Mouse (Mus musculus) G1E-ER4 (cell line): ENCODE measurements around the gene Meis1. TPM values are rescaled to one million over a fixed set of nuclear protein-coding genes. Genes with fewer than 3 reads are reported as not detected.
A peak's percentile ranks its signal among the peaks of the same experiment; 100 is the strongest.

Source experiments
- GATA1 ChIP-seq: IDR thresholded peaks from one replicate; pipeline ENCODE4 v1.8.0; 2012; ENCODE audit warnings: low read length, inconsistent platforms
- polyA plus RNA-seq: library from polyadenylated mRNA; stranded (reverse); fragments of >175 nt; gene quantifications from 2 replicates; pipeline ENCODE4 v1.2.3, GENCODE M21; 2012

The Meis1 gene
- polyA plus RNA-seq, 1 experiment: 4.1 TPM

DNA sequence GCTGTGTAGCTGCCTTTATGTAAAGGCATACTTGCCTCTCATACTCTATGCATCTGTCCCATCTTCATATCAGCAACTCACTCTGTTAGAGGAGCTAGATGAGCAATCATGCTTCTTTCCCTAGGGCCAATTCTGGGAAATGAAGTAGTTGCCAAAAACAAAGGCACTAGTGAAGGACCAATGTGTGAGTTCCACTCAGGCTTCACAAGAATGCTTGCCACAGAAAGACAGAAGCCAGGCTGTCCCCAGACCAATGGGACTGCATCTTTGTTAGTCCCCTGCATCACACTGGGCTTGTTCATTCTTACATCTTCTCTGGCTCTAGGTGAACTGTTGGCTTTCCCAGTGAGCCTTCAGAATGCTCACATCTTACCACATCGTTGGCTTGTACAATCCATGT, 43.7 kb downstream of the Meis1 start:
- no peak for TF ChIP-seq GATA1

DNA sequence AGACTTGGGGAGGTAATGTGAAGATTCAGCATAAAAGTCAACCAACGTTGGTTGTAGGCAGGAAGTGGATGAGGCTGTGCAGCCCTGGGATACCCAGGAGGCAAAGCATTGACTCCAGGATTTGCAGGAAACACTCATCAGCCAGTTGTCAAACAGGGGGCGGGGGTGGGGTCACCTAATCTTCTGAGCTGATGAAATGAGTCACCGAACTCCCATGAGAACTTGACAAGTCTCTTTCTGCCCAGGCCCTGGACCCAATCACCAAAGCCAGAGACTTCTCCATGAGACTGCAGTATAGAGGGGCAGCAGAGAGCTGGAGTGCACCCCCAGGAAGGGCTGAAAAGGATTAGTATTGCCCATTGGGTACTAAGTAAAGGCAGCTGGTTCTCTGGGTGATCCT, 45.0 kb downstream of the Meis1 start:
- no peak for TF ChIP-seq GATA1

DNA sequence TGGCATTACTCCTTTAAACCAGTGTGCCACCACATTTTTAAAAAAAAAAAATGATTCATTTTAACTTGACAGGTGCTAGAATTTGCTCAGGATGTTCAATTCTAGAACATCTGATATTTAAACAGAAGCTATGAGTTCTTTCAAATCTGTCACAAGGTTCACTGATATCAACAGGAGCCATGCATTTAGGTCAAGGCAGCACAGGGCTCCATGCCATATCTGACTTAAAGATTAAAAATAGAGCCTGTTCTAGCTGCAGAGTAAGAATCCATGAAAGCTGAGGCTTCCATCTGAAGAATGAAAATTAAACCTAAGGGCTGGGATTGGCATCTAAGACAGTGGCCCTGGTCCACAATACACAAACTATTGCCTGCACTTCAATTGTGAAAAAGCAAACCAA, 45.8 kb downstream of the Meis1 start:
- TF ChIP-seq GATA1: no peak

DNA sequence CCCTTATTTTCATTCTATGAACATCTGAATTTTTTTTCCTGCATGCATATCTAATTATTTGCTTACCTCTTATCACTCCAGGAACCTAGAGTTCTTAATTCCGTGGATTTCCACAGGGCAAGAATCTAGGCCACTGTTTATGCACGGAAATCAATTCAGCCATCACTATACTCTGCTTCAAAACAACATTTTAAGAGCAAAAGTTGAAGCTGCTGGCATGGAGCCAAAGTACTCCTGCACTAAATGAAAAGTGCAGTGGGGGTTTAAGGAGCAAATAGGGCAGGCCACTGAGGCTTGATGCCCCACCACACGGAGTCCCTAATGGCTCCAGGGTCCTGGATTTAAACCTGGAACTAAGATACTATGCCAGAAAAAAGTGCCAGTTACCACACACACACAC, 47.2 kb downstream of the Meis1 start:
- TF ChIP-seq GATA1: no peak

DNA sequence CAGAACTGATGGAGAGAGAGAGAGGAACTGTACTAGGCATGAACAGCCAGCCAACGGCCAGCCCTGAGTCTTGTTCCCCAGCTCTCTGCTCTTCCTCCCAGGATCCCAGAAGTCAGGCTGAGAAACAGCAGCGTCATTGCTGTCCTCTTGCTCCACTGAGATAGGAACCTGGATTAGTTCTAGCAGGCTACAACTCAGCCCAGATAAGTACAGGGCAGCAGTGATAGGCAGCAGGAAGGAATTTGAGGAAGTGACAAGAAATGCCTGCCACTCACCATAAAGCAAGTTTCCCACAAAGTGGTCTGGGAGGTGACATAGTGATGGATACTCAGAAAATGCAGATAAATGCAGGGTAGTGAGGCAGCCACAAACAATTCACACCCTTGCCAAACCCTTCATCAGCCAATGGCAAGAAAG, 48.9 kb downstream of the Meis1 start:
- peak; percentile 97 for TF ChIP-seq GATA1

DNA sequence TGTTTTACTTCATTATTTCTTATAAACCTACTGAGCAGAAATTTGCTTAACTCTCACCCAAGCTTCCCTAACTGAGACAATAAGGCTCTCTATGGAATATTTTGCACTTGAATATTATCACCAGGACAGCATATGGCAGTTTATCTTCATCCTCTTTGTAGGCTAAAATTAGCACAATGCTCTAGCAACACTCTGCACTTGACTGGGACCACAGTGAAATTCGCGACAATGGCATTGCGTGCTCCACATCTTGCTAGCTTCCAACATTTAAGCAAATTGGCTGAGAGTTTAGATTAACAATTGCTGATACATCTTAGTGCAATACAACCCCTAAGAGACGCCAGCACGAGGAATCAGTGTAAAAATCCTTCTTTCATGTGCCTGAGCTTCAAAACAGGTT, 54.4 kb downstream of the Meis1 start:
- no peak for TF ChIP-seq GATA1

DNA sequence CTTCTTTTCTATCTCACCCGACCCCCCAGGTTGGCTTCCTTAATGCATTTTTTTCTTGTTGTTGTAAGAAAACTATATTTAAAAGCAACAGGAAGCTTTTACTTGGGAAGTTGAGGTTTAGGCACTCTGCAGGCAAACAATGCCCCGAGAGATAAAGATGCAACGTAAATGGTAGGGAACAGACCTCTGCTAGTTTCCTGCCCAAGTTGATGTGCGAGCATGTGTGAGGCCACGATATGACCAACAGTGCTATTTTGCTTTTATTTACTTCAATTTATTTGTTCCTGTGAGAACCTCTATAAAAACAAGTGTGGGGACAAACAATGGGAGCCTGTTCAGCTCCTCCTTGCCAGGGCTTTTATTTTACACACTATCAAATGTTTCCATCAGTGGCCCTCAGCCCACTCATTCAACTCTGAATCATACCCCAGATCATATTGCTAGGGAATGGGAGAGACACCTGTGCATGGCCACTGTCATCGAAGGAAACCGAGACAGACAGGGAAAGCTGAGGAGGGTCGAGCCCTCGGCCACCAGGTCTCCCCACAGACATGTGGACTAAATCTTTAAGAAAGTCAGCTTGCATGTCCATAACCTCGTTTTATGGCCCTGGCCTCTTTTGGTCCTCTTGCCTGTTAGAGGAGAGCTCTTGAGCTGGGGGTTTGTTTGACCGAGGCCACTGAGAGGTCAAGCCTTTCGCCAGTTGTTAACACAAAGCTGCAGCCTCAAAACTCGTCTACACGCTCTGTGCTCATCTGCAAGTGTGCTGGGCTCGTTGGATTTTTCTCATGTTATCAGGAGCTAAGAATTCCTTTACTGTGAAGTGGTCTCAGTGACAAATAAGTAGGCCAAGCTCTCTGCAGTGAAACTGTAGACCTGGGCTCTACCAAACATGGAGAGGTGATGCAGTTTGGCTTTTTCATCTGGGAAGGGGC, 55.3 kb downstream of the Meis1 start:
- no peak for TF ChIP-seq GATA1

DNA sequence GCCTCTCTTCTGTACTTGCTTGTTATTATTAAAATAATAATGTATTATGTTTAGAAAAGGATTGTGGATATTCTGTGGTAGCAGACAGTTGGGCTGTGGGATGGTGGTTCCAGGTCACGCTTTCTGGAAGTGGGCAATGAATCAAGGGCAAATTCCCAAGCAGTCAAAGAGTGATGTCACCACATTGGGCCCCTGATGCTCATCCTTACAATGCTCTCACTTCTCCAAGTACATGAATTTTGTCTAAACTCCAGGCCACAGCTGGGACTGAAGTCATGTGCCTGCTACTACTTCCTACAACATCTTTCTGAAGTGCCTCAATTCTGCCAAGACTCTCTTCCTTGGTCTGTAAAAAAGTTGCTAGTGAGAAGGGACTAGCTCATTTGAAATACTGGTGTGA, 59.3 kb downstream of the Meis1 start:
- TF ChIP-seq GATA1: no peak

DNA sequence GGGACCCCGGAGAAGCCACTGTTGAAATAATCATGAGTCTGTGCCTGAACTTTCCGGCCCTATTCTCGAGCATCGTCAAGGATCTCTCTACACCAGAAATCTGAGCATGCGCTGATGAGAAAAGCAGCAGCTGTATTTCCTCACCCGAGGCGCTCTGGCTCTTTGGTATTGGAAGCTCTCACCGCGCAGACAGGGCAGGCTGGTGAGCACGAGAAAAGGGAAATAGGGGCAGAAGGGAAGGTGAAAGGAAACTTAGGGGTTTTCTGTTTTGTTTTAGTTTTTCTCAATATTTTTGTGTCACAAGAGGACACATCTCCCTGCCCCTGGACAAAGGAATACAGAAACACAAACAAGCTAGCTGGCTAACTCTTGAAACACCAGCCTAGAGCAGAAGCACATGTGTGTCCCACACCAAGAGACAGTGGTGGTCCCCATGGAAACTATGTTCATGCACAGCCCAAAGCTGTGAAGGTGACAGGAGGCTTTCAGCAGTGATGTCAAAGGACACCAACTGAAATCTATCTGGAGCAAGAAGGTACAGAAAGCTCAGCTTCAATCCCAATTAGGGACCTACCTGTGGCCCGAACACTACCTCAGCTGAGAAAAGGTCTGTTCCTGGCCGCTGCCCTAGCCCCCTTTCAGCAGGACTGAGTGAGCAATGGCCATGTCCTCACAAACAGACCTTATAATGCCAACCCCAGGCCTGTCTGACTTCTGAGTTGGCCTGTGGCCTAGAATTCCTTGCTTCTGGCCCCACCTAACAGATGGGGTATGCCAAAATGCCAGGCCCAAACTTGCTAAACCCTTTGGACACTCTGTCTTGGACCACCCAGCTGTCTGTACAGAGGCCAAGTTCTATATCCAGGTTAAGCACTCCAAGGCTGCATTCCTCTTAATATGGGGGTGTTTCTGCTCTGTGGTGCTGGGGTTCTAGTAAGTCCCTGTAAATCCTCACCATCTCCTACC, 60.7 kb downstream of the Meis1 start:
- TF ChIP-seq GATA1: no peak

DNA sequence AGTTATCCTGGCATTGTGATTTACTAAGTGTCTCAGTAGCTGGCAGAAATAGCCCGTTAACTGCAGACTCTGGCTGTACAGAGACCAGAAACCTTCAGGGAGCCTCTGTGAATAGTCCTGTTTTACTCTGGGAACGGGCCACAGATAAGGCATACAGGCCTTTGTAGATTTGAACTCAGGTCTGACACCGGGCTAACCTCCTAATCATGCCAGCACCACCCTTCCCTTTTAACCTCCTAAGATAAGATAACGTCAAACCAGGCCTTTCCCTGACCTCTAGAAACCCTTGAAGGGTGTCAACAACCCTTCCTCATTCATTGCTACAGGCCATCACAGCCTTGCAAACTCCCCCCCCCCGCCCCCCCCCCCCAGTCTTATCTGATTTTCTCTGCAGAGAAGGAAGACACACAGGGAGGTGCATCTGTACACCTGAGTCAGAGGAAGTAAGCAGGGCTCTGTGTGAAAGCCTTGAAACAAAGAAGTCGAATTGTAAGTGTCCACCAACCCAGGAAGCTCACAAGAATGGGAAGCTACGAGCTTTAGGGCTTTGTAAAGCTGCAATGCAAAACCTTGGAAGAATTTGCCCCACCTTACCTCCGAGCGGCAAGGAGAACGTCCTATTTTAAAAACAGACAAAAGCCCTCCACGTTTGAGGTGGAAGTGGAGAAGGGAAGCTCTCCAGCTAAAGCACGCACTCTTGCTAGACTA, 61.5 kb downstream of the Meis1 start:
- TF ChIP-seq GATA1: peak; percentile 49

DNA sequence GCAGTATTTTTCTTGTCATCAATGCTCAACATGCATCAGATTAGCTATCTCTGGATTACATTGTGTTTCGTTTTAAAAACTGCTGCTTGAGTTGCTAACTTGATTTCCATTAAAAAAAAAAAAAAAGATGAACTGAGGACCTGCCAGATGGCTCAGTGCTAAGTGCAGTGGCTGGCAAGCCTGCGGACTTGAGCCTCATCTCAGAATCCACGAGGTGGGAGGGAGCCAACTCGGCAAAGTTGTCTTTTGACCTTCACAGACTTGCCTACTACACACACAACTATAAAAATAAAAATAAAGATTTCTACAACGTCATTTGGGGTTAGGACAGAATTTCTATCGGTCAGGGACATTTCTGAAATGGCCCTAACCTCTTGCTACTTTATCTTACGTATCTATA, 62.8 kb downstream of the Meis1 start:
- TF ChIP-seq GATA1: no peak

DNA sequence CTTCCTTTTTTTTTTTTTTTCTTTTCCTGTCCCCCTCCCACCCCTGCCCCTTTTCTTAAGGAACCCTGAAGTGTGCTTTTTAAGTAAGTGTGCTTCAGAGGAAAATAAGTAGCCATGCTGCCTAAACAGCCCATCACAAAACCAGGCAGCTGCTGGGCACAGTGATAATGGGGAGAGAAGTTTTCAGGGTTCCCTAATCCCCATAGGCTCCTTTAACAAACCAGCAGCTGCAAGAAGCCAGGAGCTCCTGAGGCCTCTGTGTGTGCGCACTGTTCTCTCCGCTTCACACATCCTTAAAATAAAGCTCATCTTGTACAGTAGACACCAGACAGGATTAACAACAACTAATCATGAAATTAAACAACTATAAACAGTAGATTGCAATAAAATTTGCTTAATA, 63.9 kb downstream of the Meis1 start:
- no peak for TF ChIP-seq GATA1

DNA sequence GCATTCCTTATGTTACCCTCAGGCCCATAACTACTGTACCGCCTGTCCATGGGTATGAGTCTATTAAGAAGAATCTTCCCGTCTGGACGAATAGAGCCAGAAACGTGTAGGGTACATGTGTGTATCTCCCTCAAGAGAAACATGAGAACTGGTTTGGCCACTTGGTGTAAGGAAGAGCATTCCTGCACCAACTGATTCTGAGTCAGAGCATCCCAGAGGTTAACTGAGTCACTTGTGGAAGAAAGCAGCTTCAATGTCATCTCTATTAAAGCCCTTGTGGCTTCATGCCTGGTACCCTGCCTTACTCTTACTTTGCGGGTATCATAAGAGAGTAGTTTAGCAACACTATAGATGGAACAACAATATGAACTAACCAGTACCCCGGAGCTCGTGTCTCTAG, 64.9 kb downstream of the Meis1 start:
- TF ChIP-seq GATA1: no peak

DNA sequence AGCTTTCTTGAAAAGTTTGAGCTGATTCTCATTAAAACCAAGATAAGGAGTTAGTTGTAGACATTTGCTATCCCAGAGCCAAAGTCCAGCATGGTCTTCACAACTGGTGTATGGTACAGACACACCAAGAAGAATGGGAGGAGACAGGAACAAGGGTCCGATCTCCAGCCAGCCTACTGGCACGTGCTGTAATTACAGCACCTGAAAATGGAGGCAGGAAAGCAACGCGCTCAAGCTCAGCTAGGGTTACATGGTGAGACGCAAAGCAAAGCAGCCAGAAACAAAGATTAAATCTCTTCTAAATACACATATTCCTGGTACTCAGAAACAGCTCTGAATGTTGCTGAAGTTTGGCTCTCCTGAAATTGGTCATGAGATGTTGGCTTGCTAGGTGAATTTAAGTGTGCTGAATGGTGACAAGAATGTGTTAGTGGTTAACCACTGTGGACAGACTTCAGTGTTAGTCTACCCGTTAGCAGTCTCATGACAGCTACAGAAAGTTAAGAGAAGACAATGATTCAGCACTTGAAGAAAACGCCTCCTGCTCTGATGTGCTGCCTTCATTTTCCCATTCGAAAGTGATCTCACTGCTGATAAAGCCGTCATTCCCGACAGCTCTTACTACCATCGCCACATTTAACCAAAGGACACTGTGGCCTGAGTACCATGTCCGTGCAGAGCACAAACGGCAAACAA, 70.0 kb downstream of the Meis1 start:
- TF ChIP-seq GATA1: no peak

DNA sequence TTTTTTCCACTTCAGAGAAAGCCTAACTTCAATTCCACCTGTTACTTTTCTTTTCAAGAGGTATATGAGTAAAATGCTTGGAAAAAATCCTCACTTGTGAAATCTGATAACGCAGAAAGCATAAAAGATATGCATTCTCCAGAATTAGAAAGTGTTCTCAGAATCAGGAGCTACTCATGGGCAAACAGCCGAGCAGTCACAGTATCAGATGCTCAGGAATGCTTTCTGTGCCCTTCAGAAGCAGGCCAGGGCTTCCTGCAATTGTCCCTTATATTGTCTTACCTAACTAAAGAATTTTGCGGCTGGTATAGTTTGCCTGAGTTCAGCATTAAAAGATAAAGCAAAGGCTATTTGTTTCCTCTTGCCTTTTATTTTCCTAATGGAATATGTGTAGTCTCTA, 71.4 kb downstream of the Meis1 start:
- no peak for TF ChIP-seq GATA1

DNA sequence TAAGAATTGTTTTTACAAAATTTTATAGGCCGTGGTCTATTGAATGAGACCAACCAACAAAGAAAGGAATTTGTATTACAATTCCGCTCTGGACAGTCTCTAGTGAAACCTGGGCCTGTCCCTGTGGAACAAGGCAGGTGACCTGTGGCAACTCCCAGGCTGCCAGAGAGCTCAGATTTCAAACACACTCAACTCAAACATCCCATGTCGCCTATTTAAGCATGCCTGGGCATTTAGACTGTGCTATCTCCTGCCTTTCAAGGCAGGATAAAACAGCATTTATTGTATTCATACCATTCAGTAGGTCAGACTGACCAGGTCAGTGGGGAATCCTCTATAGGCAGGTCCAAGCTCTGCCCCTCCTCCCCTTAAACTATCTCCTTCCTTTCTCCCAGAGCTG, 73.0 kb downstream of the Meis1 start:
- TF ChIP-seq GATA1: no peak
